Mouse (Mus musculus) heart, postnatal 25 days (tissue): ENCODE measurements at regions not wholly inside any gene's neighbourhood (a gene's known extent, or its start where the extent isn't known, plus 50 kb on each side); places are given as distances from the start of the nearest gene placed in this dataset.

Experiments used
- DNase-seq: peaks from one replicate; pipeline ENCODE4 v3.0.0; 2022; ENCODE audit warnings: low spot score
- intact Hi-C: fragments of 180-260 bp; cut with DNase I; formaldehyde crosslinking; loops from one replicate; pipeline ENCODE4 v1.15.1; 2025

- intact Hi-C loops = no loop called here
- DNase-seq = no peak
Measured at GRCm38 (mm10) chr12:107250747-107251470, 237.5 kb upstream of the 3110018I06Rik start.

DNA sequence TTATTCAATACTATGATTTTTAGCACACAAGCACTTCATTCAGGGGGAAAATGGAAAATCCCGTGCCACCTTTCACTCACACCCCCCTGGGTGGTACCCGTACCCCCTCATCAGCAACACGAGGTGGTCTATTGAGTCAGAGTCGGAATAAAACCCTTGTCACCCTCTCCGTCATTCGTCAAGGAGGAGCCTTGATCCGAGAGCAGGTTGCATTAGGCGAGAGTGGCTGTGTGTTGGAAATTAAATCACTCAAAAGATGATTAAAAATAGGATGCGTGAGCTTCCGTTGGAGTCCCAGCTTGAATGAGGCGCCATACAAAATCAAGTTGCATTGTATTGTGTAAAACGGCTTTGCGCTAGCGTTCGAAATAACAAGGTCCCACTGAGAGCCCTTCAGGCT, 236.5 kb upstream of the 3110018I06Rik start:
- intact Hi-C loops = no loop called here
- DNase-seq = no peak

- intact Hi-C loops = no loop called here
- no peak for DNase-seq
Measured at GRCm38 (mm10) chr12:107262076-107262475, 226.4 kb upstream of the 3110018I06Rik start.

- intact Hi-C loops = no loop called here
- no peak for DNase-seq
Measured at GRCm38 (mm10) chr12:107262516-107262915, 225.9 kb upstream of the 3110018I06Rik start.

GRCm38 (mm10) chr12:107266696-107267095, 221.7 kb upstream of the 3110018I06Rik start:
- intact Hi-C loops = no loop called here
- no peak for DNase-seq

DNA sequence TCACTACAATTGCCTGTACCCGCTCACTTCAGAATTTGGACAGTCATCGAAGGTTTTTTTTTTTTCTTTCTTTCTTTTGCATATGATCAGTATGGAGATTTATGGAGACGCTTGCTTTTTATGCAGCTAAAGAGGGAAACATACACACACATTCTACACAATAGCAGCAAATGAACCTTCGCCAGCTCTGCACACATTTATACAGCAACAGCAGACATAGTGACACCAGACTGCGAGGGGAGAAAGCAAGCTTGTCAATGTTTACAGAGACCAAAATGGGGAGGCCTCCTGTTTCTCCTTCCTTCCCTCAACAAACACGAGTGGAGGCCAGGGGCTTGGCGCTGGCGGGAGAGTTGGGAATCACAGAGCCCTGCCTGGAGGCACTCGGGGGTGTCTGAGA, 202.8 kb upstream of the 3110018I06Rik start:
- intact Hi-C loops = no loop called here
- no peak for DNase-seq

- intact Hi-C loops = no loop called here
- DNase-seq = no peak
Measured at GRCm38 (mm10) chr12:107291377-107291776, 197.1 kb upstream of the 3110018I06Rik start.

- intact Hi-C loops = no loop called here
- DNase-seq = no peak
Measured at GRCm38 (mm10) chr12:107307094-107307740, 181.2 kb upstream of the 3110018I06Rik start.

- intact Hi-C loops = no loop called here
- DNase-seq = no peak
Measured at GRCm38 (mm10) chr12:107315446-107315845, 173.0 kb upstream of the 3110018I06Rik start.

GRCm38 (mm10) chr12:107322861-107323260, 165.6 kb upstream of the 3110018I06Rik start:
- intact Hi-C loops = no loop called here
- DNase-seq = no peak

DNA sequence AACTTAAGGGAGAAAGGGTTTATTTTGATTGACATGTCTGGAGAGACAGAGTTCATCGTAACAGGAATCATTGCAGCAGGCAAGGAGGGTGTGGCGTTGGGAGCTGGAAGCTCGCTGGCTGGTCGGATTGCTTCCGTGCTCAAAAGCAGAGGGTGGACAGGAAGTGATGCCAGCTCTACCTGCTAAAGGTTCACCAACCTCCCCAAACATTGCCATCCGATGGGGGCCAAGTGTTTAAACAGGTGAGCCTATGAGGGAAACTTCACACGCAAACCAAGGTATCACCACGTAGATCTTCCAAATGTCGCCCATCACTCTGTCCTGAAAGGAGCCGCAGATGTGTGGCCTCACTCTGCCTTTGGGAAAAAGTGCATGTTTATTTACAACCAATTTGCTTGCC, 162.3 kb upstream of the 3110018I06Rik start:
- no peak for DNase-seq
- intact Hi-C loops = no loop called here

DNA sequence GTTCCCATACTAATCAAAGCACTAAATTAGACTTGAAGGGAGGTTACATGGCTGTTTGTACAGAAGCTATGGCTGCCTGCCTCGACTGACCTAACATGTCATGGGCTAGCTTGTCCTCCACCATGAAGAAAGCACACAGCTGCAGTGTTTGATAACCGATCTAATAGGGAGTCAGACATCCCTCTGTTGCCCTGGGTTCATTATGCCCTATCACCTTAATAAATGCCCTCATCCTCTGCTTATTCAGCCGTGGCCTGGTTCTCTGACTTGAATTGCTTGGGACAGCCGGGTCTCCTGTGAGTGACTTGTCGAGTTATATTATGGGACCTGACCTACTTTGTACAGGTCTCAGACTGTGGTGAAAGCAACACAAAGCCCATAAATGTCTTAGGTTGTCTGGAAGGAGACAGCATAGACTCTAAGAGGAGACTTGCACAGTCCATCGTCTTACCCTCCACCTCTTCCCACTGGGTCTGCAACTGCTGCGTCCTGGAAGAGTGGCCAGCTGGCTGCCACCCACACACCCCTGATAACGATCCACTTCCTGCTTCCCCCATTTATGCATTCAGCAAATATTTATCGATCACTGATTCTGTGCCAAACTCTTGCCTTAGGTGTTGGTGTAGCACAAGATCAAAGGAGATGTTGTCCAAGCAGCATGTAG, 161.2 kb upstream of the 3110018I06Rik start:
- intact Hi-C loops = no loop called here
- DNase-seq = no peak

GRCm38 (mm10) chr12:107328986-107329385, 159.4 kb upstream of the 3110018I06Rik start:
- intact Hi-C loops = no loop called here
- DNase-seq = no peak

DNA sequence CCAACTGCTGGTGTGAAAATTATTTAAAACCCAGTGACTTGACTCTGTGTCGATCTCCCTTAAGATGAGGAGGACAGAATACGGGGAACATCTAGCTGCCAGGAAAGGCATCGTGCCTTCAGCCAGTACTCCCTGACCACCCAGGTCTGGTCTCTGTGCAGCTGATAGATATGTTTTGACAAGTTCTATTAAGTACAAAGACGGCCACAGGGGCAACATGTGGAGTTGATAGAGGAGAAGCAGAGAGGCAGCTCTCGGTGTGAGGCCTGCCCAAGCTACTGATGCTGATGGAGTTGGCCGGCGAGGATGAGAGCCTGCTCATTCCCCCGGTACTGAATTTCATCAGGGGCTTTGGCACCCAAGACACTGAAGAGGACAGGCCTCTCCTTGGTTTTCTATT, 154.1 kb upstream of the 3110018I06Rik start:
- DNase-seq = no peak
- intact Hi-C loops = no loop called here

- intact Hi-C loops = no loop called here
- DNase-seq = no peak
Measured at GRCm38 (mm10) chr12:107335106-107335505, 153.3 kb upstream of the 3110018I06Rik start.

GRCm38 (mm10) chr12:107338758-107339157, 149.7 kb upstream of the 3110018I06Rik start:
- intact Hi-C loops = no loop called here
- DNase-seq = no peak

GRCm38 (mm10) chr12:107356211-107356610, 132.2 kb upstream of the 3110018I06Rik start:
- DNase-seq = no peak
- intact Hi-C loops = no loop called here

DNA sequence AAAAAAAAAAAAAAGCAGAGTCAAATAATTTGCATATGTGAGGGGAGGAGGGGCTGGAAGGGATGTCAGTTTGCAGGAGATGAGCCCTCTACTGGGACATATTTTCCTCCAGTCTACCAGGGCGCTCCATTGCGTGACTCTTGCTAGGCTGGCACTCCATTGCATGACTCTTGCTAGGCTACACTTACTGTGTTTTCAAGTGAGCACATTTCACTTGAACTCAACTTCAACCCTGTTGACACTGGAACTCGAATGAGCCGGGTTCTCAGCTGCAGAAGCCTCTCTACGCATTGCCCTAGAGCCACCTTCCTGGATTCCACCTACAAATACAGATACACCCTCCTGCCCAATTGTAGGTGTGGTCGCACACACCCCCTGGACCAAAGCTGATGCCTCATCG, 131.5 kb upstream of the 3110018I06Rik start:
- no peak for DNase-seq
- intact Hi-C loops = no loop called here

DNA sequence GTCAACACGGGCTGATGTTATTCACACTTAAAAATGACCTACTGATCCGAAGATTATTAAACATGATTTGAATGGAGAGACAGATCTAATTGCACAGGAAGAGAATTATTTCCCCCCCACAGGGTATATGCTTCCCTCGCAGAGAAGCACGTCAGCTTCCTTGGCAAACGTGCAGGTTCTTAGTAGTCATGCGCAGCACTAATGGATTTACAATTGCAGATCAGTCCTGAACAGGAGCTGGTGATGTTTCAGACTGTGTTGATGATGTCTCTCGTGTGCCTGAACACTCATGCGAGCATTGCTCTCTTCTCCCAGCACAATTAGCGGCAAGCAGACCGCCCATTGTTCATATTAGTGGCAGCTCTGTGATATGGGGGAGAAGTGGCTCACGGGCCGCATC, 127.9 kb upstream of the 3110018I06Rik start:
- intact Hi-C loops = no loop called here
- no peak for DNase-seq

GRCm38 (mm10) chr12:107361606-107362005, 126.8 kb upstream of the 3110018I06Rik start:
- DNase-seq = no peak
- intact Hi-C loops = no loop called here

DNA sequence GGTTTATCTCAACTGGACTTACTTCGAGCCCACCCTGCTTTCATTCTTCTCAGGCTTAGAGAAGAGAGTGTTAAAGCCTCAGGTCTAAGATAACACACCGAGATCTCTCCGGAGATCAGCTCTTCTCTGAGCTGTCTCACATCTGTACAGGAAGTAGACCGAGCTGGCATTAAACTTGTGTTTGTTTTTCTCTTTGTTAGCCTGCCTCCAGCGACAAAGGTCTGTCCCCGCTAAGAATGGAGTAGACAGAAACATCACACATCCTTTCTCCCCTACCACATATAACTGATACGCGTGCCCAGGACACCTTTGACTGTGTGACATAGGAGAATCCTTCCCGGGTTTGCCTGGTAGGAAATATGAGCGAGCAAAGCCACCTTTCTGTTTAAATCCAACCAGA, 126.3 kb upstream of the 3110018I06Rik start:
- DNase-seq = no peak
- intact Hi-C loops = no loop called here
